Mouse (Mus musculus): ENCODE results near the gene Gucy2g.
A peak's percentile ranks its signal among the peaks of the same experiment; 100 is the strongest.
"Not testable (repeated sequence)": the region's sequence is repeated elsewhere in the genome, so short reads cannot be mapped to it uniquely, and the experiment has no call there.

The Gucy2g gene

GRCm38 (mm10) chr19:55207205-55207604, 33.8 kb downstream of the Gucy2g start:
- no peak for DNase-seq (ENCODE audit: low spot score)

DNA sequence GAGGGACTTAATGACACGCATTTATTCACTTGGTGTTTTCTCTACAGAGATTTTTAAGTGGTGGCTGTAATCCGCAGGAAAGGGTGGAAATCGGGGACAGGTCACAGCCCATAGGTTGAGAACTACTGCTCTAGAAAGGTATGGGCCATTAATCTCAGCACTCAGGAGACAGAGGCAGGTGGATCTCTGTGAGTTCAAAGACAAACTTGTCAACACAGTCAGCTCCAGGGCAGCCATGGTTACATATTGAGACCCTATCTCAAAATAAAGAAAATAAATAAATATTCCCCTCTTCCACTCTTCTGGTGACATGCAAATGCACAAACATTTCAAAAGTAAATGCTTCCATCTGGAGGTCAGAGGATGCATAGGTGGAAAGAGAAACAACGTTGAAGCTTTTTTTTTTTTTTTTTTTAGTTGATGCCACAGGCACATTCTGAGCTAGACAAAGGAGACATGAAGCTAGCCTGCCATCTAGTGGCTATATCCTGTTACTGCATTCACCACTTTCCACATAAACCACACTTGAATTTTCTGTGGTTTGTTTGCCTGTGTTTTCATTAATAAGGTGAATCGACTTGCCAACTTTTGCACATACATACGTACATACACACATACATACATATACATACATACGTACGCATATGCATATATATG, 34.4 kb downstream of the Gucy2g start:
- no peak for DNase-seq (ENCODE audit: low spot score)

DNA sequence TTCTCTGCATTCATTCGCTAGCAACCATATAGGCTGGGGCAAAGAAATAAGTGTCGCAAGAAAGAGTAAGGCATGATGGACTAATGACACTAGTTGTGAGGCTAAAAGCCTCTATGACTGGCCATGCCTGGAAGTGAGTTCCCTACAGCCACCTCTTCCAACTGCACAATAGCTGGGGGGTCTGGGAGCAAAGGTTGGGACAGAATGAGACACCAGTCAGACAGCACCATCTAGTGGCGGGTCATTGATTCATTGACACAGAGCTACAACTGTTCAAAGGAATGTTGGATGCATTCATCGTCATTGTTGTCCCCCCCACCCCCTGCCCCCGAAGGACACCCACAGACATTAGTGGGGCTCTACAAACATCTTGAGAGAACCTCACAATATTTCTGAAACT, 42.7 kb downstream of the Gucy2g start:
- DNase-seq (ENCODE audit: low spot score), result peak; percentile 58

GRCm38 (mm10) chr19:55195574-55195973, 45.5 kb downstream of the Gucy2g start:
- DNase-seq (ENCODE audit: low spot score), result no peak

DNA sequence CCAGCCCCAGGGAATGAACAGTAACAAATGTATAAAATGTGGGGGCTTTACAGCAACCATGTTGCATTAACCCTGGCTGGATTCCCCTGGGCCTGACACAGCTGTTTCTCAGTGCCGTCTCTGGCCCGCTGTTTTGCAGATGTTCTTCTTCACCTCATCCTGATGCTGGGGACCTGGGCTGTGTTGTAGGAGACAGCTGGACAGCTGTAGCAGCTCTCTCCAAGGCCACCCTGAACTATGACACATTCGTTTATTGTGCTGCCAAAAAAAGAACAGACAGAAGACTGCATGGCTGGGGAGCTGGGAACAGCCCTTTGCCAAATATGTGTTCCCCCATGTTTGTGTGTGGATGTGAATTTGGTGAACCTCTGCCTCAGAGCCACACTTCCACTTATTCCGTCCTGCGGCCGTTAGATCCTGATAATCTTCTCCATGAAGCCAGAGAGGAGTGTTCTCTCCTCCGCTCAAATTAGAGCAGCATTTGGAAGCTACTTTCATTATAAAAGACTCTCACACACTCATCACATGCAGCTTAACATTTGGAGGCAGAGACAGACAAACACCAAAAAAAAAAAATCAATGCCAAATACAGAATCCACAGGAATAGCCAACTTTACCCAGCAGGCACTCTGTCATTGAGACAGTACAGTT, 46.4 kb downstream of the Gucy2g start:
- no peak for DNase-seq (ENCODE audit: low spot score)

DNA sequence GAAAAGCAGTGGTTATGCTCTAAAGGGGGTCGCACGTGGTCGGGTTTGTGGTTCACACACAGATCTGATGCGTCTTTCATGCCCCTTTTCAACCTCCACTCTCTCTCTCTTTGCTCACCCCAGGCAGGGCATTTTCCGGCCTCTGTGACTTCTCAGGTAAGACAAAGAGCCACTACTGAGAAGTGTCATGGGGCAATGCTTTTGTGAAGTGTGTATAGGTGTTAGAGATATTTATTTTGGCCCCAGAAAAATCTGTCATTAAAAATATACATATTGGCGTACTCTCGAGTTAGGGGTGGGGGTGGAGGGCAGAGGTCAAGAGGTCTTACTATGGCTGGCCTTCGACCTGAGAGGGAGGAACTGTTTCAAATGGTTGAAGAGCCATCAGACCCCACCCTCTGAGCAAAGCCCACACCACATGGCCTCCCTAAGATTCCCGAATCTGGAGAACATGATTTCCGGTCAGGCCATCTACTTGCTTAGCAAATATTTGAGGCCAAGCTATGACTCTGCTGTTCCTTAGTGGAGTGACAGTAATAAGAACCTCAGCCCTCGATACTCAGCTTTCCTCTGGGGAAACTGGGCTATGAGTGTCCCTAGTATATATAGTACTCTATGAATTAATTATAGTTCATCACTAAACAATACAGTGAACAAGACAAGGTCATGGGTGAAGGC, 47.2 kb downstream of the Gucy2g start:
- no peak for DNase-seq (ENCODE audit: low spot score)

- DNase-seq (ENCODE audit: low spot score), result no peak
Observed at GRCm38 (mm10) chr19:55192254-55192945, 48.6 kb downstream of the Gucy2g start.

GRCm38 (mm10) chr19:55191596-55191995, 49.4 kb downstream of the Gucy2g start:
- no peak for DNase-seq (ENCODE audit: low spot score)

- no peak for DNase-seq (ENCODE audit: low spot score)
Observed at GRCm38 (mm10) chr19:55190065-55190464, 51.0 kb downstream of the Gucy2g start.

- DNase-seq (ENCODE audit: low spot score), result no peak
Observed at GRCm38 (mm10) chr19:55185651-55186050, 55.4 kb downstream of the Gucy2g start.

DNA sequence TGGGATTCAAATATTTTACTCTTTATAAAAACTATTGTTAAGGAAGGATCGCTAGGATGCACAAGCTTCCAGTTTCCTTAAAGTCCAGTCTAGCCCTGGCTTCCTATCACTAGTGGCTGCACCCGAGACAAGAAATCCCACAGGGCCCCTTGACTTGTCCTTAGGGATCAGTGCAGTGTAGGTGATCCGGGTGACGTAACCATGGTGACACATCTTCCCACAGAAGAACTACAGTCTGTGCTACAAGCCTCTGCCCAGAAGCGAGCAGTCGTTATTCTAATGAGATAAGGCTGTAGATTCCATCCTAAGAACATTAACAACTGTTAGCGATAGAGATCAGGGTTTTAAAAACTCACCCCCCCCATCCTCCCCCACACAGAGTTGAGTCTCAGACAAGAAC, 56.0 kb downstream of the Gucy2g start:
- DNase-seq (ENCODE audit: low spot score), result no peak

- DNase-seq (ENCODE audit: low spot score), result no peak
Observed at GRCm38 (mm10) chr19:55184442-55184841, 56.6 kb downstream of the Gucy2g start.

DNA sequence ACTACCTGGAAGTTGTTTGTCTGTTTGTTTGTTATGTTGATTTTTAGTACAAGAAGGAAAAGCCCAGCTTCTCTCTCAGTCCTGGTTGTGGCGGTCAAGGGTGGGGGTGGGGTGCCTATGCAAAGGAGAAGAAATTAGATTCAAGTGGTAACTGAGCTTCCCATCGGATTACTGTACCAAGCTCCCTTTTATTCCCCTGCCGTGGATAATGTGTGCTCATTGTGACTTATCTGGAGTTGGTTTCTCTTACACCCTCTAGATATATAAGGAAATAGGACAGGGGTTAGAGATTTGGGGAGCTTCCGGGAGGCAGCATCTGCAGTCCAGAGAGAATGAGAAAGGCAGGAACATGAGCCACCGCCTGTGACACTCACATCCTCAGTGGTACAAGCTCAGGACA, 60.6 kb downstream of the Gucy2g start, which contains the start of gene Tectb:
Gene Tectb, plus strand, starts transcription at position 301 of the 400 bp plus-strand sequence.
- DNase-seq (ENCODE audit: low spot score), result no peak

DNA sequence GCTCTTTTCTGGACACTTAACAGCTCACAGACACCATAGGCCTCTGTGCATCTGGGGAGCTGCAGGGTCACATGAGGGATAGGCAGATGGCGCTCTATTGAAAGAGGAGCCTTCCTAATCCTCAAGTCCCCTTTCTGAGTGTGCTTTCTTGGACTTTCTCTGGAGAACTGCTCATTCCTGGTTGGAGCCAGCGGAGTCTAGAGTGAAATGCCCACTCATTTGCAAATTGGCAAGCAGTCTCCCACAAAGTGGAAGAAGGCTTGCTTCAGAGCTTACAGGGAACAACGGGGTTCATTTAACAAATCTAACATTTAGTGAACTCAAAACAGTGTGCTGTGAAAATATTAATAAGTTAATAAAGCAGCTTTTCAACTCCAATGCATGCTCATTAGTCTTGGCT, 63.9 kb downstream of the Gucy2g start:
- DNase-seq (ENCODE audit: low spot score), result no peak

GRCm38 (mm10) chr19:55171585-55171984, 69.5 kb downstream of the Gucy2g start:
- DNase-seq (ENCODE audit: low spot score), result no peak

DNA sequence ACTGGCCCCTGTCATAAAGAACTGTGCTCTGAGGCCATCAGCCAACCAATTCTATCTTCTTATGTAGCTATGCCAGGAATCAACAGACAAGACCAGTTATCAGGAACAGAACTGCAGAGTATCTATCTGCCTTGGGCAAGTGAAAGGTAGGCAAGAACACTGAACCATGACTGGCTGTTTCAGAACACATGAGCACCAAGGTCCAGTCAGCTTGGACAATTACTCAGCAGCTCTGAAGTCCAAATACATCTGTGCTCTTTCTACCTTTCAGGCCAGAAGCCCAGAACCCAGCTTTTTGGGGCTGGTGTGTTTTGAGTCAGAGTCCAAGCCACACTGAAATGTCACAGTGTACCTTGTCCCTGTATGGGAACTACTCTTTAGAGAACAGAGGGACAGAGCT, 70.6 kb downstream of the Gucy2g start:
- no peak for DNase-seq (ENCODE audit: low spot score)

GRCm38 (mm10) chr19:55169236-55169729, 71.8 kb downstream of the Gucy2g start:
- not testable (repeated sequence) for DNase-seq (ENCODE audit: low spot score)

- DNase-seq (ENCODE audit: low spot score), result no peak
Observed at GRCm38 (mm10) chr19:55168360-55168759, 72.7 kb downstream of the Gucy2g start.

GRCm38 (mm10) chr19:55167741-55168140, 73.3 kb downstream of the Gucy2g start:
- no peak for DNase-seq (ENCODE audit: low spot score)

DNA sequence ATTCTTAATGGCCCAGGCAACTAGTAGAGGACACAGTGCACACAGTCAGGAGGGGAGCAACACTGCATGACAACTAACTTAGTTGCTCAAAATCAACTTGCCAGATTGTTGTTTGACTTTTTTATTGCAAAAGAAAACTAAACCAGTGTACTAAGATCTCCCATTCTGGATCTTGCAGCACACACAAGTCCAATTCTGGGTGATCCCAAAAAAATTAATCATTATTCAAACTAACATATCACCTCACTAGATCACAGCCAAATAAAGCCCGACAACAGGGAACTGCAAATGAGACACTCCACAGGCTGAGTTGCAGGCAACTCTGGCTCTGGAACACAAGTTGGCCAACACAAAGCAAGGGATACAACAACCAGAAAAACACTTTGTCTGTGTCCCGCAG, 74.3 kb downstream of the Gucy2g start:
- no peak for DNase-seq (ENCODE audit: low spot score)

DNA sequence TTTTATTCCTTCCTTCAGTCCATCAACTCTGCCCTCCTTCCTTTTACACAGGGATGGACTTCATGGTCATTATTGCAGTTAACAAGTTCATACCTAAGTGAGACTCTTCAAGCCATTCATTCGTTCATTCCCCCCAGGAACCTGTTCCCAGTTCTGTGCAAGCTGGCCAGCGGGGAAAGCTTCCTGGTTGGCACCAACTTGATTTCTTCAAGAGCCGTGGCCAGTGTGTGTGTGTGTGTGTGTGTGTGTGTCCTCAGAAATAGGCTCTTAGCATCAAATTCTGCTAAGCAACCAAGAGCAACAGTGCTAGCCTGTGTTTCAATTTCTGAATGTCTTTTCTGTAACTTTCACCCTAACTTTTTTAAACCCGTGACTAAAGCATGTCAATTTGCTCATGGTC, 75.1 kb downstream of the Gucy2g start:
- no peak for DNase-seq (ENCODE audit: low spot score)

DNA sequence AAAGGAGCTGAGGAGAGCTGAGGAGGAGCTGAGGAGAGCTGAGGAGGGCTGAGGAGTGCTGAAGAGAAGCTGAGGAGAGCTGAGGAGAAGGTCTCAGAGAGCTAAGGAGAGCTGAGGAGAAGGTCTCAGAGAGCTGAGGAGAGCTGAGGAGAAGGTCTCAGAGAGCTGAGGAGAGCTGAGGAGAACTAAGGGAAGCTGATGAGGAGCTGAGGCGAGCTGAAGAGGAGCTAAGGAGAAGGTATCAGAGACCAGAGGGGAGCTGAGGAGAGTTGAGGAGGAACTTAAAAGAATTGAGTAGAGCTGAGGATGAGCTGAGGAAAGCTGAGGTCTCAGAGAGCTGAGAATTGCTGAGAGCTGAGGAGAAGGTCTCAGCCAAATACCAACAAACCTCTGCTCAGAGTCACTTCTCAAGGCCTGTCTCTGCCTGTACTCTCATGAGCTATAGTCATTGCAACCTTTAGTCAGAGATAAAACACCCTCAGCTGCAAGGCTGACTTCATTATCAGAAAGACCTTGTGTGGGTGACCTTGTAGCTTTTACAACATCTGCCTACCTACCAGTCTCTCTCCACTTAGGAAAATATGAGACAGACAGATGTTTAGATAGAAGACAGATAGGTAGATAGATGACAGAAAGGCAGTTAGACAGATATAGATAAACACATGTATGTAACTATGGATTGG, 75.7 kb downstream of the Gucy2g start:
- DNase-seq (ENCODE audit: low spot score), result no peak
